Mouse (Mus musculus) E14TG2a.4 (cell line): ENCODE measurements around the gene Rnf166.
A peak's percentile ranks its signal among the peaks of the same experiment; 100 is the strongest.

Experiments
- H3K27me3 ChIP-seq: 2 replicates; pipeline ENCODE4 v1.6.1; 2014; ENCODE audit warnings: low read length, control low read depth; ENCODE audit not compliant: insufficient read depth
- H3K36me3 ChIP-seq: 2 replicates; pipeline ENCODE4 v1.6.1; 2014; ENCODE audit warnings: low read length, control low read depth; ENCODE audit not compliant: insufficient read depth
- H3K4me1 ChIP-seq: replicated peaks from 2 replicates; pipeline ENCODE4 v1.6.1; 2014; ENCODE audit warnings: low read depth, low read length, control low read depth
- H3K4me3 ChIP-seq: replicated peaks from 2 replicates; pipeline ENCODE4 v1.5.1; 2014; ENCODE audit warnings: mild to moderate bottlenecking, low read length
- H3K9me3 ChIP-seq: 2 replicates; pipeline ENCODE4 v1.6.1; 2014; ENCODE audit warnings: low read length, control low read depth
- CTCF ChIP-seq: conservative IDR thresholded peaks from 2 replicates; pipeline ENCODE4 v1.5.1; 2014; ENCODE audit warnings: low read length
- NANOG ChIP-seq: IDR thresholded peaks from 2 replicates; pipeline ENCODE4 v1.6.1; 2014; ENCODE audit warnings: borderline replicate concordance, low read length, mixed read lengths
- POU5F1 ChIP-seq: IDR thresholded peaks from 2 replicates; pipeline ENCODE4 v1.6.1; 2014; ENCODE audit warnings: low read length, borderline replicate concordance

The Rnf166 gene

DNA sequence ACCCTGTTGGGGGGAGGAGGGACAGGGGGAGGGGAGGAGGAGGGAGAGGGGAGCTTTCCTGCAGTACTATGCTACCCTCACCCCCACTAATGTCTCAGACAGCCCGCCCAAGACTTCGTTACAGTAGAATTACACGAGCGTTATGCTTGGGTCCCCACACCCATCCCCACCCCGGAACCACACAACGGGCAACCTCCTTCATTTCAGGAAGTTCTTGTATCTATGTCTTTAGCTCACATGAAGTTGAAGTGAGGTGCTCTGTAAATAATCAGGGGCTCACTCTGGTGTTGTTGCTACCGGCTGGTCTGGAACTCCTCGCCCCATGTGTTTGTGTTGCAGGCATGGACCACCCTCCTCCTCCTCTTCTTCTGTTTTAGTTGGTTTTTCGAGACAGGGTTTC is 47.7 kb downstream of the Rnf166 start:
- TF ChIP-seq POU5F1: no peak
- H3K36me3 ChIP-seq: peaks cover 3% of the 10 kb centered on the region

DNA sequence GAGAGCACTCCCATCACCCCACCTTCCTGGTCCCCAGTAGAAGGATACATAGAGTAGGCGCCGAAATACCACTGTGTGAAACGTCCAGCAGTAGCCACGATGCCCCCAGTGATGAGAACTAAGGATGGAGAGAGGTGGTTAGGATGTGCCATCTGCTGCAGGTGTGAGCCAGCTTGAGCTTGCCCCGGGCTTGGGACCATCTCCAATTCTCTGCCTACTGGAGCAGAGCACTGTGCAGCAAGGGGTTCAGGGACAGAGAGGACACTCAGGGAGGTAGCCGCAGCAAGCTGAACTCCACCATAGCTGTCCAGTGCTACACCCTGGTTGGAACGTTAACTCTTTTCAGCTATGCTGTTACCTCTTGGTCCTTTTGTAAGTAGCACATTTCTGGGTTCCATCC is 48.3 kb downstream of the Rnf166 start:
- TF ChIP-seq NANOG (no peak), CTCF (no peak), POU5F1 (no peak)
- no peaks in the 10 kb centered on the region for H3K9me3 ChIP-seq
- H3K27me3 ChIP-seq: peaks cover 20% of the 10 kb centered on the region; the same call in 1 of the 2 replicates
- no peak overlapping the region for H3K4me3 ChIP-seq
- no peaks in the 10 kb centered on the region for H3K36me3 ChIP-seq
- H3K4me1 ChIP-seq: peaks cover 68% of the 10 kb centered on the region

More for the DNA sequence above, 47.7 kb downstream of the Rnf166 start:
- no peaks in the 10 kb centered on the region for H3K9me3 ChIP-seq
- H3K4me3 ChIP-seq: no peak overlapping the region
- peaks cover 20% of the 10 kb centered on the region; the same call in 1 of the 2 replicates for H3K27me3 ChIP-seq
- H3K4me1 ChIP-seq: peaks cover 69% of the 10 kb centered on the region

DNA sequence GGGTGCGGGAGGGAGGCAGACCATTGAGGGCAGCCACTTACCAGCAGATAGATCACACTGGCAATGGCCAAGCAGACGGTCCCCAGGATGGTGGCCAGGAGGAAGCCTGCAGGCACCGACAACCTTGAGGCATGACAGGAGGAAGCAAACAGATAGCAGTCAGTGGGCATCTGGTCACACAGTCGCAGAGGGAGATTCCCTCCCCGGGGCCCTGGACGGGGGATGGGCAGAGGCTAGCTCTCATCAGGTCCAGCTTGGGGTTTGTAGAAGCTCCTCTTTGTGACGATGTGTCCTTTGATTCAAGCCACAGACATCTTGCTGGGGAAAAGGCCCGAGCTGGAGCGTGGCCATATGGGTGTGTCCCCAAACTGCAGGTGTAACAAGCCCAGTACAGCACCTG is 49.7 kb downstream of the Rnf166 start:
- Histone ChIP-seq H3K4me3 (no peak overlapping the region), H3K36me3 (no peaks in the 10 kb centered on the region), H3K27me3 (peaks cover 11% of the 10 kb centered on the region; the same call in 1 of the 2 replicates), H3K9me3 (no peaks in the 10 kb centered on the region), H3K4me1 (peaks cover 66% of the 10 kb centered on the region)
- TF ChIP-seq NANOG: no peak
- TF ChIP-seq POU5F1: no peak
- no peak for TF ChIP-seq CTCF

DNA sequence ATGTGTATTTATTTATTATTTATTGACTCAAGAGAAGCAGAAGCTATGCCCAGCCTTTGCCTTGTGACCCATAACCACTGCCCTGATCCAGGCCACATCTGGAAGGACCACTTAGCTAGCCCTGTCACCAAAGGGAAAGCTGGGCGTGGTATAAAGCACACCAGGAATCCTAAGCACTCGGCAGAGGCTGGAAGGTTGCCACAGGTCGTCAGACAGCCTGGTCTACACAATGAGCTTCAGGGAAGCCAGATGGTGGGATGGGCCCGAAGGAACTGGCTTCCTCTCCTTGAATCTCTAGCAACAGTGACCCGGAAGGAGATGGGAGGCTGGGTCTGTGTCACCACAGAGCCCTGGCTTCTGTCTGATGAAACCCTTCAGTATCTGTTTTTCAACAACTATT is 52.2 kb downstream of the Rnf166 start:
- H3K36me3 ChIP-seq: peaks cover 5% of the 10 kb centered on the region
- H3K4me3 ChIP-seq: peak overlapping the region; percentile 59
- no peaks in the 10 kb centered on the region for H3K9me3 ChIP-seq
- TF ChIP-seq CTCF: no peak
- no peak for TF ChIP-seq POU5F1
- TF ChIP-seq NANOG: no peak
- peaks cover 46% of the 10 kb centered on the region for H3K4me1 ChIP-seq
- H3K27me3 ChIP-seq: peaks cover 2% of the 10 kb centered on the region; the same call in 1 of the 2 replicates

DNA sequence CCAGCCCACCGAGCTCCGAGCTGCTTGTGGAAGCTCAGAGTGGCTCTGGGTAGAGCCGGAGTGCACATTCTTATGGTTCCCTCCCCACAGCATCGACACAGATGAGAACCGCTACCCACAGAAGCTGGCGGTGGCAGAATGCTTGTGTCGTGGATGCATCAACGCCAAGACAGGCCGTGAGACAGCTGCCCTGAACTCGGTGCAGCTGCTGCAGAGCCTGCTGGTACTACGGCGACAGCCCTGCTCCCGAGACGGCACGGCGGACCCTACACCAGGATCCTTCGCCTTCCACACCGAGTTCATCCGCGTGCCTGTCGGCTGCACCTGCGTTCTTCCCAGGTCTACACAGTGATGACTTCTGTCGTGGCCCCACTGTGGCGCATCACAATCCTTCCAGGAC is 52.6 kb downstream of the Rnf166 start:
- H3K4me3 ChIP-seq: peak overlapping the region; percentile 59
- no peak for TF ChIP-seq NANOG
- TF ChIP-seq CTCF: no peak
- no peak for TF ChIP-seq POU5F1
- peaks cover 42% of the 10 kb centered on the region for H3K4me1 ChIP-seq

DNA sequence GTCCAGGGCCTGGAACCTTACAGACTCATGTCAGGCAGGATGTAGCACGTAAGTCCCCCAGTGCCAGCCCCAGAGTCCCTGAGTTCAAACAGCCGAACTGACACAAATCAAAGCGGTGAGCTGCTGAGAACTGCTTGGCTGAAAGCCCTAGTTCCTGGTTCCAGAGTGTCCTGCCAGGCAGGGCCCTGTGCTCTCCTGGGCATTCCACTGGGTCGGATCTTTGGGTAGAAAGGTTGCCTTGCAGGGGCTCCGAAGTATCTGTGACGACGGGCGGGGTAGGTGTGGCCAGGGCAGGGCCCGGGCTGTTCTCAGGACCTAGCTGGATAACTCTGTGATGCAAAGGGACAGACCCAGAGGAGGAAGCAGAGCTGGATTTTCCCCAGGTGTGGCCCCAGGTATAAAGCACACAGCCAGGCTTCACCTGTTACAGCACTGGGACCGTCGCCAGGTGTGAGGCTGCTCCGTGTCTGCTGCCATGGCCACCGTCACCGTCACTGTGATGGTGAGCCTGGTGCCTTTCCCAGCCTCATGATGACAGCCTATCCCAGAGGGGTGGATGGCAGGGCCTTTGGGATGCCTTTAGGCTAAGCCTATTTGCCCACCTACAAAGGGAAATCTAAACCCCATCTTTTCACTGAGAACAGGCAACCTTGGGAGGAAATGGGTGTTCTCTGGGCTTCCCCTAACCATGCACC is 54.3 kb downstream of the Rnf166 start, which contains the start of gene Il17c:
Gene Il17c, plus strand, starts transcription at position 645 of the 695 bp plus-strand sequence.
- Histone ChIP-seq H3K9me3 (no peaks in the 10 kb centered on the region), H3K4me1 (peaks cover 35% of the 10 kb centered on the region), H3K4me3 (no peak within 1 kb of the TSS), H3K36me3 (peaks cover 26% of the 10 kb centered on the region), H3K27me3 (no peaks in the 10 kb centered on the region)
- TF ChIP-seq POU5F1 (no peak), NANOG (no peak), CTCF (no peak)

More for the DNA sequence above, 52.6 kb downstream of the Rnf166 start:
- Histone ChIP-seq H3K9me3 (no peaks in the 10 kb centered on the region), H3K27me3 (peaks cover 2% of the 10 kb centered on the region; the same call in 1 of the 2 replicates), H3K36me3 (peaks cover 10% of the 10 kb centered on the region)

DNA sequence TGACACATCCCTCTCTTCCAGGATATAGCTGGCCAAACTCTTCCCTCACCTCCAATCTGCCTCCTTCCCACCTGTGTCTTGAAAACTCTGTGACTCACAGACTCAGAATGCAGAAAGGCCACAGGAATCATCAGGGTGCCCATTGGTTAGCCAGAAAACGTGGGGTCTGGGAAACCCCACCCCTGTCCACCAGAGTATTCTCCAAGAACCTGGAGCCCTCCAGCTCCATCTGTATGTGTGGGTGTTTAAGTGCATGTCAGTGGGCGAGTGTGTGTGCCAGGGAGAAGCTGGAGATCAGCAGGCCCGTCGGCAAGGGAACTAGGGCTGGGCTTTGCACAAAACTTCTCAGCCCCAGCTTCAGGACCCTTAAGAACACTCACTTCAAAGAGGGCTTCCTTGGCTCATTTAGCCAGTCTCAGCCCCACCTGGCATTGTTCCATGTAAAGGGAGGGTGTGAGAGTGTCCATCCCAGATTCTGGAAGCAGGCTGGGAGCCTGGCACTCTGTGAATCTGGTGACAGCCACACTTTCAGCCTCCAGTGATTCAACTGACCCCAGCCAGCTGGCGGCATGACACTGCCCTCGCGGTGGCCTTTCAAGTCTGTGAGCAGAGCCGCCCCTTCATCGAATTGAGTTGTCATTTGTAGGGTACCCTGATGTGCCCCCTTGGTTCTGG is 55.8 kb downstream of the Rnf166 start:
- H3K4me3 ChIP-seq: no peak overlapping the region
- peaks cover 42% of the 10 kb centered on the region for H3K36me3 ChIP-seq
- no peaks in the 10 kb centered on the region for H3K9me3 ChIP-seq
- H3K27me3 ChIP-seq: no peaks in the 10 kb centered on the region
- H3K4me1 ChIP-seq: peaks cover 38% of the 10 kb centered on the region
- TF ChIP-seq CTCF: no peak
- no peak for TF ChIP-seq POU5F1
- TF ChIP-seq NANOG: no peak
